Mouse (Mus musculus): ENCODE data around the gene Eefsec.

Eefsec gene

DNA sequence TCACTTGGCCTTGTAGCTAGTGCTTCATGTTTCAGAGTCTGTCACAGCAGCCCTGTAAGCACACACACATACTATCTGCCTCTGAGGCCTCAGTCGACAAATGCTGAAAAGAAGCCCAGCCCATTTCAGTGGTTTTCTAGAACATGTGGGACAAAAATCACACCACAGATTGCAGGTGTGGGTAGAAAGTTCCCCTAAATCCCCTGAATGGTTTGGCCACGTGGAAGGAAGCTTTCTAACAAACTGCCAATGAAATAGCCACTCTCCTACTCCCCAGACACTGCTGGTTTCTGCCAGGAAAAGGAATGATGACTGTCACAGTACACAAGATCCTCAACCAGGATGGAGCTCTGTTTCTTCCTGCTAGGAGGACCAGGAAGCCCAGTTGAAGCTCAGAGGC, 33.7 kb downstream of the Eefsec start:
- DNase-seq = no peak

DNA sequence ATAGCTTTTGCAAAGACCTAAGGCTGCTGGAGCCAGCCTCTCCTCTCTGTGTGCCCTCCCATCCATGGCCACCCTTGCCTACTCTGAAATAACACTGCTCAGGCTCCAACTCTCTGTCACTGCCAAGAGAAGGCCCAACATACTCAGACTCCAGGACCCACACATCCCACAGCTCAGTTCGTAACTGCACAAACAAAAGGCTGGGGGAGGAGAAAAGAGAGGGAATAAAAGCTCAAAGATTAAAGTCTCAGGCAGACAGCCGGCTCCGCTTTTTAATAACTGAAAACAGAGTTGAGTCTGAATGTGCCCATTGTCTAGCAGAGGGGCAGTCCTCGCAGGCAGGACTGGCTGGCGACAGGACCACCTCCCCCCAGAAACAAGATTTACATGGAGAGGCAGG, 36.8 kb downstream of the Eefsec start:
- DNase-seq = no peak

GRCm38 (mm10) chr6:88400451-88400850, 45.9 kb downstream of the Eefsec start:
- no peak for DNase-seq

DNA sequence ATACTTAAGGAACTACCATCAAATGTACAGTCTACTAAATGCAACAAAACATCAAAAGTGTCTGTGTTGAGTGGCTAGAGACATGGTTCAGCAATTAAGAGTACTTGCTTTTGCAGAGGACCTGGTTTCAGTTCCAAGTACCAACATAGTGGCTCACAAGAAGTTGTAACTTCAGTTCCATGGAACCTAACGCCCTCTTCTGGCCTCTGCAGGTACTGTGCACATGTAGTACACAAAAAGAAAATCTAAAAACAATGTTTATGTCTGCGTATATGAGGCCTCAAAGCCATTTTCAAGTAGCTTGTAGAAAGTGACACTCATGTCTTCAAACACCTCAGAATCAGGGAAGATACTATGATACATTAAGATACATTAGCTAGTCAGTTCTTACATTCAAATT, 48.4 kb downstream of the Eefsec start:
- no peak for DNase-seq

DNA sequence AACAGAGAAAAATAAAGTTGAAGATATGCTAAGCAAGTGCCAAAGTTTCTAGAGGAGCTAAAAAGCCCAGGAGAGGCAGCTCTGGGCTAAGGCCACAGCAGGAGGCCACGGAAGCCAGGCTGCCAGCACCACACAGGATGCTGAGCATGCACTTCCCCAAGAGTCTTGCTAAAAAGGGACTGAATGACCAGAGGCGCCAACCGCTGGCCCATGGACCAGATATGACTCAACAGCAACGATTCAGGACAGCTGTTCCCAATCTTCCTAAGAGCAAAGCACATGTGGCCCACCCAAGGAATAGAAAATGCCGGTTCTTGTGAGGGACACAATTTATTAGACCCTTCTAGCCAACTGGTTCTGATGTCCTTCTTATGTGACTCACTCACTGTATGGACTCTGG, 57.4 kb downstream of the Eefsec start:
- DNase-seq = no peak

DNA sequence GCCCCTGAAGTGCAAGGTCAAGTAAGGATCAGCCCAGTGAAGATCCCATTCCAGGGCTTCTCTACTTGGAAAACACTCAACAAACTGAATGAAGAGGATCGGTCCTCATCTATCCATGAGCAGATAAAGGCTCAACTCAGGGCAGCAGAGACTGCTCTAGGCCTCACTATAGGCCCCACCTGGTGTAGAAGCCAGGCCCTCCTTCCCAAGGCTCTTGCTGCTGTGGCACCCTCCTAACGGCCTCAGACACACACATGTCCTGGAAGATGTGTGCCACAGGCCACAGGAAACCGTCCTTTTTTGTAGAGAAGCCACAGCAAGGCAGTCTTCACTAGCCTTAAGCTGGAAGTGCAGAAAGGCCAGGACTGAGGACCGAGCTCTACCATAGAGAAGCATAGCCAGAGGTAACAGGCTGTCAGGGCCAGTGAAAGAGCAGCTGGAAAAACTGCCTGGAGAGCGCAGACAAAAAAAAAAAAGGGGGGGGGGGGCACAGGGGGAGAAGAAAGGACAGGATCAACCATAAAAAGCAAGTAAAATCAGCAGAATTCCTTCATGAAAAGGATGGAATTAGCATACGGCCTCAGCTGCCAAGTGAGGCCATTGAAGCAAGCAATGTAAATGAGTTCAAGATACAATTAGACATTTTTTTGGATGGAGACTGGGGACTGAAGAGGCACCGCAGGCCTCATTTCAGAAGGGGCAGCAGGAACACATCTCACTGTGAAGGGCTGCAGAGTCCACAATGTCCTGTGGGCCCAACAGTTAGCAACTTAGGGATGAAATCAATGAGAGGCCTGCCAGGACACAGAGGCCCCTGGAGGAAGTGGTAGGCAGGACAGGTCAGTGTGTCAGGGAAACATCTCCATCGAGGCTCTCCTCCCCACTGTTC, 58.3 kb downstream of the Eefsec start:
- DNase-seq = no peak

DNA sequence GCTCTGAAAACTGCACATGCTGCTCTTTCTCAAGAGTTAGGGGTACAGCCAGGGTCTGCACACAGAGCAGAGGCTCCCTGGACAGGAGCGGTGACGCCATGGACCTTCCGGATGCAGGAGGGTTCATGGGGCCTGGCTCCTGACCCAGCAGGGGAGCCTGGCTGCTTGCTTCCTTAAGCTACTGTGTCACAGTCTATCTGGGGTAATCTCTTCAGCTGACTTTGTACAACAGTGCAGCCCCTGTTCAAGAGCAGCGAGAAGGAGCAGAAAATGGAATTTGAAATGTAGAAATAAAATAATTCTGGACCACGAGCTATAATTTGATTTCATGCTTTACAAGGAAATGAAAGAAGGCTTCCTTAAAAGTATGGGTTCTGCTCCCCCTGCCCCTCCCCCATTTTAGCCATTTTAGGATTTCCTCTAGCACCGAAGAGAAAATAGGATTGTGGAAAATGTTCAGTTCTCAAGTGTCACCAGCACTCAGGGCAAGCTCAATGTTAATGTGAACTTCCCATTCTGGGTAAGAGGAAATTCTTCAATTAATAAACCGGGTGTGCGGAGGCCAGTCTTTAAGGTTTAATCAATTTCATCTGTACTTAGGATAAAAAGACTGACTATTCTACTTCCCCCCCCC, 61.8 kb downstream of the Eefsec start:
- no peak for DNase-seq

GRCm38 (mm10) chr6:88383734-88384133, 62.6 kb downstream of the Eefsec start:
- DNase-seq = no peak

GRCm38 (mm10) chr6:88379756-88380155, 66.6 kb downstream of the Eefsec start:
- DNase-seq = no peak

DNA sequence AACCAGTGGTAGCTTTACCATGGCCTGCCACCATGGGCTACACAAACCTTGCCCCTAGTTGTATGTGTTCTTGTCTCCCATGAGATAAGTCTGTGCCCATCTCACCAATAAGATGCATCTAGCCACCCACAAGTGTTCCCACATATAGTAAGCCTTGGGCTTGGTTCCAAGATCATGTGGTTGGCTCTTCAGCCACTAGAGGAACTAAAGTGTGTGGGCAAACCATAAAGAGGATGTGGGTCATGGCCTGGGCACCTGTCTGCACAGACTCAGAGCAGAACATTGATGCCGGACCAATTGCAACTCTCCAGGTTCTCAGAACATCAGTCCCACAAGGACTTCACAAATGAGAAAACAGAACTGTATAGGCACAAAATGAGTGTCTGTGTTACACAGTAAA, 67.5 kb downstream of the Eefsec start:
- DNase-seq = peak; percentile 58

GRCm38 (mm10) chr6:88374247-88374646, 72.1 kb downstream of the Eefsec start:
- no peak for DNase-seq

DNA sequence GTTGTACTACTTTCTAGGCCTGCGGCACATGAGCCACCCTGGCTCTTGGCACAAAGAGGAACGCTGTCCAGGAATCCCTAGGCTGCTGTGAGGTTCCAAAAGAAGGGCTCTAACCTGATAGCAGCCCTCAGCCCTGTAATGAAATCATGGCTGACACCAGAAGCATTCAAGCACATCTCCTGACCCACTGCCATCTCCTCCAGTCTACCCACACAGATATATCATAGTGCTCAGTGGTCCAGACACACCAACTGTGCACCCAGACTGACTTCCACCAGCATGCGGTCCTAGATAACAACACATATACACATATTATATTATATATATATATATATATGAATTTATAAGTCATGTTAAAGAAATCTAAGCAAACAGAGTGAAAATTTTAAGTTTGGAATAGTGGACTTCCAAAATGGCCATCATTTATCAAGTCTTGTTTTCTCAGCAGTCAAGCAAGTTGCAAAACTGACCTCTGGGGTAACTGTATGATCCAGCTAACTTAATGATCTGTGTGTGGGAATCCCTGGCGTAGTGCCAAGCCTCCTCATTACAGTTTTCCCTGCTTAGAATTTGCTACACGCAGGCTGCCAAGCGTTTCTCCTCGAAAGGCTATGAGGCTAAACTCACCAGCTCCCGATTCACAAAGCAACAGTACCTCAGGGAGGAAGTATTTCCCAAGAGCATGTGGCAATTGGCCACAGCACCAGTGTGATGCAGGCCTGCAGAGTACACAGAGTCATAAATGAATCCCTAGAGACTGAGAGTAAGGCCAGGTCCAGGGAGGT, 76.3 kb downstream of the Eefsec start:
- no peak for DNase-seq

GRCm38 (mm10) chr6:88363475-88364012, 82.8 kb downstream of the Eefsec start:
- DNase-seq = no peak

- DNase-seq = no peak
Observed at GRCm38 (mm10) chr6:88361096-88361495, 85.2 kb downstream of the Eefsec start.

- DNase-seq = no peak
Observed at GRCm38 (mm10) chr6:88358210-88358609, 88.1 kb downstream of the Eefsec start.

DNA sequence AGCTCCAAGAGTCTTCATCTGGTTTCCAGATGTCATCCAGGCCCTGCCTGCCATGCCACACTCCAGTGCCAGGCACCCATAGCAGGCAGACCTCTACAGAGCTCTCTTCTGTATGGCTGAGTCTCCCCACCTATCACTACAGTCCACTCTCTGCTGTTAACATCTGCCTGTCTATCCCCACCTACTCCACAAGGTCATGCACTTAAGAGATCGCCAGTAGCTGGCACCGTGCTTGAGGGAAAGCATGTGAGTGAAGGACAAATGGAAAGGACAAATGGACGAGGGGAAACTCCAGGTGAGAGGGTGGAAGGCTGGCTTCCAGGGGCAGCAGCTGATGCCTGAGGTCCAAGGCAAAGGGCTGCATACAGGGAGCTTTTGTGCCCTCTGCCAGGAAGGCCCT, 90.5 kb downstream of the Eefsec start:
- no peak for DNase-seq

- no peak for DNase-seq
Observed at GRCm38 (mm10) chr6:88352541-88352940, 93.8 kb downstream of the Eefsec start.

DNA sequence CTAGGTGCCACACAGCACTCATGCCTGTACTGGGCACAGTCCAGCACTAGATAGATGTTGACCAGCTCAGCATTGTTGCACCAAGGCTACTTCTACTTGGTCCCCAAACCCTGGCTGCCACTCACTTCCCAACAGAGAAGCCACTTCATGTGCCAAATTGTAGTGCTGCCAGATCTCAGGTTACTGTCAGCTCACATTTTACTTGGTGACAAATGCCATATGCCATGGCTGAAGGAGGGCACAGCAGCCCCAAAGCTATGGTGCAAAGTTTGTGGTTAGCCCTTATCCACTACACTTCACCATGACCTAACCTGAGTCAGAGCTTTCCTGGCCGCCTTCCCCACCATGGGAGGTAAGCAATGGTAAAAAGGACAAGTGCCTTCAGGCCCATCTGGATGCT, 99.6 kb downstream of the Eefsec start:
- no peak for DNase-seq

DNA sequence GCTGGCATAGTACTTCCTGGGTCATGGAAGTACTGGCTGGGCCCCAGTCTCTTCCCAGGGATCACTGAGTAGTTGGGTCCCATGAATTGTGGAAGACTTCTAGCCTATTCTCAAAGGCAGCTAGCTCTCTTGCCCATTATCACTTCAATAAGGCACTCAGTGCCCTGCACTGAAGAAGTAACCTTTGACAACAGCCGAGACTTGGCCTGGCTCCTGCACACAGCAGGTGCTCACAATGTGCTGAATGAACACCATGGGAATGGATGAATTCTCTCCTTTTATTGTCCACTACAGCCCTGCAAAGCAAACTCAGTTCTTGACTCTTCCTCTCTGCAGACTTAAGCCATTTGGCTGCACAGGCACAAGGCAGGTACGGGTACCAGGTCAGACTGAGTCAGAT, 101.0 kb downstream of the Eefsec start:
- DNase-seq = no peak

DNA sequence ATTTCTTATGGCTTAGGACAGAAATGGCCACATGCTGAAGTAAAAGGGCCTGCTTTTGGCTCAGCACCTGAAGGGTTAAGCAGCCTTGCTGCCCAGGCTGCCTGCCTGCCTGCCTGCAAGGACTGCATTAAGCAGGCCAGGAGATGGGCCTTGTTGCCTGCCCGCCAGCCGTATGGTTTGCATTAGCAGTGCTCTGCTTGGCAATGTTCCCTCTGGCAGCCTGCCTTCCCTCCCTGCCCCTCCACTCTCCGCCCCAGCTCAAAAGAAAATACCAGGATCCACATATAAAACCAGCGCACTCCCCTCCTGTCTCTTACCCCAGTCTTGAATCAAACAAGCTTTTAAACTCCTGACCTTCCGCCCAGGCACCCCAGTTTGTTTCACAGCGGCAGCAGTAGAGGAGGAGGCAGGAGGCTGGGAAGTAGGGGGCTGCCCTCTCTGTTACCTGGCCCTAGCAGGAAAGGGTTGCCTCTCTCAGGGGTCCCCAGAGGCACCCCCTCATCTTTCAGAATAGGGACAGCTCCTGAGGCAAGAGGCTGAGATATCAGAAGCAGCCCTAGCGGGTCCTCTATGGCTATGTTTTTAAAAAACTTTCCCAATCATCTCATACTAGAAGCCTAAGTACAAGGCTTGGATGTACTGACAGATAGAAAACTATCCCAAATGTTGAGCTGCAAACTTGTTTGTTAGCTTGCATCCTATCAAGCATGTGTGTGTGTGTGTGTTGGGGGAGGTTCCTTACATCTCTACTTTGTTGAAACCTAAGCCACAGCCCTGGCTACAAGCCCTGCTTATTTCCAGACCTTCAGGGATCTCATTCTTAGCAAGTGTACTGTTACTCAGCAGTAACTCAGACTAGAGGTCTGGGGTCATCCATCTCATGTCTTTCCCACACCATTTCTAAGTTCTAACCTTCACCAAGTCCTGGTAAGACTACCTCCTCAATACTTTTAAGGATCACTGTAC, 102.6 kb downstream of the Eefsec start:
- peak; percentile 65 for DNase-seq

- DNase-seq = no peak
Observed at GRCm38 (mm10) chr6:88342965-88343364, 103.4 kb downstream of the Eefsec start.

- DNase-seq = no peak
Observed at GRCm38 (mm10) chr6:88341182-88341581, 105.2 kb downstream of the Eefsec start.
